Mouse (Mus musculus) left cerebral cortex, postnatal 14 days (tissue): ENCODE data around the gene Apmap. TPM values are rescaled to one million over a fixed set of nuclear protein-coding genes. Genes with fewer than 3 reads are reported as not detected.
"Not testable (repeated sequence)": the region's sequence is repeated elsewhere in the genome, so short reads cannot be mapped to it uniquely, and the experiment has no call there.

Source experiments
- DNase-seq, 2 experiments: peaks; one replicate each; pipeline ENCODE4 v3.0.0; 2021 to 2022; ENCODE audit warnings: low spot score in 2 of 2, mixed read lengths in 1 of 2
- intact Hi-C: fragments of 180-260 bp; cut with DNase I; formaldehyde crosslinking; loops from one replicate; pipeline ENCODE4 v1.15.1; 2025
- total RNA-seq, 2 experiments: library from RNA; stranded (reverse); gene quantifications; 2 replicates each; pipeline ENCODE4 v1.2.3; 2021

Apmap gene
- total RNA-seq, 2 experiments from 2014 or later = 49.1 to 50.1 TPM

DNA sequence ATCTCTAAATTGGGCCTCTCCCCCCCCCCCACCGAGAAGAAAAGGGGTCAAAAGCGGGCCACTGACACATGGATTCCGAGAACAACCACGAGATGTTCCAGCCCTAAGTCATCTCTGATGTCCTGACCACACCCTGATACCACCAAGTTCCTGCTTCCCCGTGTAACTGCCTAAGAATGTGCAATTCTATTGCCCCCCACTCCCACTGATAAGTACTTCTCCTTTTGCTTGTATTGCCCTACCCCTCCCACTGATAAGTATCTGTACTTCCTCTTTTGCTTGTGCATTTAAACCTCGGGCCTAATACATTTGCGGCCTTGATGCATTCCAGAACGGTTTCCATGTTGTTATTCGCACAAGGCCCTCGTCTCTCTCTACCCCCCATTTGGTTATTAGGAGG is 58.8 kb downstream of the Apmap start:
- intact Hi-C loops, DNase-seq: not testable (repeated sequence)

Other genes starting within 250 kb of the Apmap start
- 1 to 10 TPM; 6.7 to 8.2 TPM for gene 3300002I08Rik, start 245.8 kb downstream of the Apmap start, total RNA-seq
- gene Zfp442, start 157.1 kb downstream of the Apmap start, total RNA-seq = 1 to 10 TPM; 5.5 to 5.8 TPM
- under 1 TPM; 0.15 to 0.34 TPM for gene Zfp345, start 123.5 kb downstream of the Apmap start, total RNA-seq
- not detected for gene Cst7, start 38.2 kb downstream of the Apmap start, total RNA-seq
- gene Acss1, start 59.9 kb upstream of the Apmap start, total RNA-seq = 10 to 100 TPM; 17.1 to 17.5 TPM
- not detected for gene Vsx1, start 80.8 kb upstream of the Apmap start, total RNA-seq
- 10 to 100 TPM; 53.4 to 58.7 TPM for gene Entpd6, start 140.5 kb upstream of the Apmap start, total RNA-seq
- 100 to 1,000 TPM; 120 to 124 TPM for gene Pygb, start 178.2 kb upstream of the Apmap start, total RNA-seq